8 mouse cellular contexts compared by ENCODE assay signal in the genomic region with DNA sequence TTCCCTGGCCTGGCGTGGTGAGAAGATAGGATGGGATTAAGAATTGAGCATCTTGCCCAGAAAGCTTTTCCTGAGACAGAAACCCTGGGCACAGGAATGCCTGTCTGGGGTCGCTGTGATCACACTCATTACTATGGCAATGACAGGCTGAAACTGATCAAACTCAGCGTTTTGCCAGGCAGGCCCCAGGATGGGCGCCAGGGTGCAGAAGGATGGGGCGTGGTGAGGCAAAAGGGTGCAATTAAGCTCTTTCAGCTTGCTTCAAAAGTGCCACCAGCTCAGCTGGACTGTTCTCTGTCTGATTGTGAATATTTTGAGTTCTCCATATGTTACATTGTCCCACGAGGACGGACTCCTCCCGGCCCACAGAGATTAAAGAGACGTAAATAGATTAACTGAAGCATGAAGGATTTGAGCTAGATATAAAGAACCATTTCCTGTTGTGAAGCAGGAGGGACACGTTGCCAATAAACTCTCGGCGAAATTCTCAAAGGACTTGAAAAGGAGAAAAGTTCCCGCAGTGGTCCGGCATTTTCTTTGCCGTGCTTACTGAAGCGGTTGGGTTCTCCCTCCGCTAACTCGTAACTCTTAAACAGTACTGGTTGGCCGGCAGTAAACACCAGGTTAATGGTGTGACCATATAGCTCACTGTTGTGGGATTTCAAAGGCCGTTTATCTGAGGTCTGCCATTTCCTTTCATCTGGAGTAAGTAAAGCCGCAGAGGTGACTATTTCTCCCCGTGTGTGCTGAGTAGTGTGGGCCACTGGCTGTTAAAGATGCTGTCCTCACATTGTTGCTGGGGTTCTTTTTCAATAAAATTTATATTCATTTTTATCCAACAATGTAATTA. TPM values are rescaled to one million over a fixed set of nuclear protein-coding genes. Genes with fewer than 3 reads are reported as not detected.
DNase-seq lines count a peak whose midpoint lies in the region; ATAC-seq lines count a peak whose summit lies in the region.

No protein-coding gene starts in this region.

- no peak for DNase-seq in frontal cortex, postnatal 25 days (ENCODE audit: low spot score in 2 of 2)
- peak; percentile 56 for DNase-seq in right cerebral cortex, postnatal 4 days
- DNase-seq in right cerebral cortex, postnatal 36 days (ENCODE audit: low spot score in 2 of 2): no peak
- DNase-seq in mesoderm, embryonic 11.5 days (ENCODE audit: low read depth, low spot score): peak; percentile 17
- no peak for DNase-seq in gastrocnemius, postnatal 4 days (ENCODE audit: low spot score in 2 of 2)
- DNase-seq in adrenal gland, postnatal 10 days: no peak

- ATAC-seq in frontal cortex, adult (ENCODE audit: low TSS enrichment): peak; percentile 25
- no peak for ATAC-seq in CD4-positive, CD25-positive, alpha-beta regulatory T cell, adult 4 months

RNA-seq across cellular contexts. Expression of a gene that starts 40.1 kb away (rescaled TPM):
- under 1 TPM; 0.31 to 0.46 TPM for polyA plus RNA-seq in CD4-positive, CD25-positive, alpha-beta regulatory T cell, adult 4 months (2017; shearing (Covaris generic))
- total RNA-seq in gastrocnemius, postnatal 4 days (2021): 100 to 1,000 TPM; 109 to 122 TPM
- 1 to 10 TPM; 1.3 to 6.9 TPM for total RNA-seq in adrenal gland, postnatal 10 days (2021)

Comparison
In these comparisons a context has a peak if more than half of its experiments do, and no peak if none do; other contexts are left out.
1. DNase-seq: peak in right cerebral cortex, postnatal 4 days (single experiment) and mesoderm, embryonic 11.5 days (single experiment); none in frontal cortex, postnatal 25 days (0 of 2), right cerebral cortex, postnatal 36 days (0 of 2), gastrocnemius, postnatal 4 days (0 of 2) and adrenal gland, postnatal 10 days (single experiment).
2. RNA of a gene that starts 40.1 kb away (total RNA-seq): 109 to 122 TPM in gastrocnemius, postnatal 4 days; 1.3 to 6.9 TPM in adrenal gland, postnatal 10 days; every median in the first group is over 10 times any median in the second.